Mouse (Mus musculus) brain, embryonic 14.5 days (tissue): Measurements from ENCODE around the gene Gipr.

Experiments used
- CTCF ChIP-seq: fragments of 200-500 bp; IDR thresholded peaks from 2 replicates; pipeline ENCODE4 v1.5.1; 2012; ENCODE audit warnings: inconsistent platforms, mild to moderate bottlenecking, moderate library complexity, borderline replicate concordance; ENCODE audit not compliant: insufficient read depth, insufficient read length; ENCODE audit errors: extremely low read depth
- POLR2A ChIP-seq: fragments of 200-500 bp; IDR thresholded peaks from 2 replicates; pipeline ENCODE4 v1.6.1; 2012; ENCODE audit warnings: mild to moderate bottlenecking, inconsistent platforms, borderline replicate concordance; ENCODE audit not compliant: poor library complexity, insufficient read depth, insufficient read length, severe bottlenecking; ENCODE audit errors: extremely low read depth

DNA sequence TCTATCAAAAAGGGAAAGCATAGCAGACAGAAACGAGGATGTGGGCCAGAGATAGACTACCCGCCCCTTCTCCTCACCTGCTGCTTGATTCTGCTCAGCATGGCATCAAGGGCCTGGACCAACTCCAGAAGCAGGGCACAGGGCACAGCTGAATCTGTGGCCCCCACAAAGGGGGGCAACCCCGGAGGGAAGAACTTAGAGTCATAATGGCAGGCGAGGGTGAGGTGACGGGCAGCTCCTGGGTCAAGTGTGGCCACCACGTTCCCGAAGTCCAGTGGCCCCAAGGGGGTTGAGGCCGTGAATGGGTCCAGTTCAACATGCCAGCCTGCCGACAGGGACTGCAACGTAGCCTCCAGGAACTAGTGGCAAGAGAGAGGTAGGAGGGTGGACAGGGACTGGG is 19.1 kb downstream of the Gipr start:
- no peak for TF ChIP-seq CTCF
- TF ChIP-seq POLR2A, result no peak
